Mouse (Mus musculus) cerebellum, postnatal 36 days (tissue): ENCODE data around the gene Obp1a.

Source experiments
- DNase-seq, 2 experiments: peaks; one replicate each; pipeline ENCODE4 v3.0.0; 2021 to 2022; ENCODE audit warnings: mixed read lengths in 2 of 2

Gene Obp1a

GRCm38 (mm10) chrX:78091274-78091673 is at the start of gene Obp1a:
Gene Obp1a (minus strand): TSS chrX:78091374.
- no peak for DNase-seq

- no peak for DNase-seq
These were observed 34.0 kb upstream of the Obp1a start, which contains the start of gene Gm5938 for GRCm38 (mm10) chrX:78125167-78125566. Gene Gm5938 (plus strand): TSS chrX:78125467.
